ENCODE assay signal across 21 mouse cellular contexts in genomic region chr2:45814741-45815140, GRCm38 (mm10).
A peak's percentile ranks its signal among the peaks of the same experiment; 100 is the strongest.
DNase-seq lines count a peak whose midpoint lies in the region; ATAC-seq and TF ChIP-seq lines count a peak whose summit lies in the region.
"Had no signal": no experiment of that assay in that cellular context is flagged by ENCODE, and none has a peak within 500 bp of the region (broad histone marks: within the 10 kb centered on the region; RNA-seq: fewer than 3 reads in every experiment).

No protein-coding gene starts in this region.

- no peaks in the 10 kb centered on the region for H3K9me3 ChIP-seq in MEL (replicated peaks; ENCODE audit: insufficient read depth, low read length)
- no peaks in the 10 kb centered on the region for H3K9me3 ChIP-seq in hindbrain, embryonic 11.5 days (ENCODE audit: control insufficient read depth, low read length)
- H3K9me3 ChIP-seq: G1E had no signal

- H3K4me3 ChIP-seq in MEL (ENCODE audit: control insufficient read depth in 1 of 2, insufficient read depth in 1 of 2, low read depth in 2 of 2, low read length in 2 of 2) = no peak overlapping the region
- no peak overlapping the region for H3K4me3 ChIP-seq in hindbrain, embryonic 11.5 days (ENCODE audit: low read depth, low read length)

- ATAC-seq in hindbrain, embryonic 11.5 days (ENCODE audit: low FRiP score) = no peak
- ATAC-seq: activated CD4-positive, CD25-positive, alpha-beta regulatory T cell, adult 4 months; CD4-positive, CD25-positive, alpha-beta regulatory T cell, adult 4 months; Patski had no signal

- DNase-seq in 416B (ENCODE audit: low read depth) (peak; percentile 42), MEL (ENCODE audit: low read depth, low spot score) (peak; percentile 13)
- no peak for DNase-seq in left cerebral cortex, postnatal 14 days (ENCODE audit: low spot score in 2 of 2)
- no peak for DNase-seq in hindbrain, embryonic 11.5 days (ENCODE audit: low spot score)
- DNase-seq: adrenal gland, adult 2 months; adrenal gland, adult 8-10 months; adrenal gland, postnatal 10 days; adrenal gland, postnatal 14 days; adrenal gland, postnatal 25 days; adrenal gland, postnatal 36 days; B cell, adult 2 months; cerebellum, adult 11 months; cerebellum, adult 11-12 months; cerebellum, adult 18-20 months; cerebellum, adult 2 months; cerebellum, adult 8-10 months had no signal

- intact Hi-C loops in left cerebral cortex, postnatal 14 days (cut with DNase I) = no loop called here

- H3K36me3 ChIP-seq in MEL (ENCODE audit: control insufficient read depth in 1 of 2, insufficient read depth in 2 of 2, low read length in 2 of 2) = peaks cover 0 to 3% of the 10 kb centered on the region in 2 experiments; a peak in 1 of 4 replicates
- no peaks in the 10 kb centered on the region for H3K36me3 ChIP-seq in hindbrain, embryonic 11.5 days (ENCODE audit: control insufficient read depth, insufficient read depth, low read length)
- H3K36me3 ChIP-seq: G1E had no signal

- H3K27me3 ChIP-seq in MEL (ENCODE audit: control insufficient read depth in 1 of 2, insufficient read depth in 2 of 2, low read length in 2 of 2) = no peaks in the 10 kb centered on the region
- no peaks in the 10 kb centered on the region for H3K27me3 ChIP-seq in hindbrain, embryonic 11.5 days (ENCODE audit: control insufficient read depth, insufficient read depth, low read length)
- H3K27me3 ChIP-seq: CH12.LX, Patski had no signal

- no peaks in the 10 kb centered on the region for H3K79me2 ChIP-seq in MEL (ENCODE audit: control insufficient read depth, insufficient read depth, low read length, poor library complexity)

- TF ChIP-seq EP300 in MEL (IDR thresholded peaks at IDR 0.05; ENCODE audit: low read depth in 1 of 2, low read length in 2 of 2) = peak; percentile 57 to 76

- no peak overlapping the region for H3K9ac ChIP-seq in MEL (ENCODE audit: control insufficient read depth, low read depth, low read length, poor library complexity, severe bottlenecking)
- no peak overlapping the region for H3K9ac ChIP-seq in hindbrain, embryonic 11.5 days (ENCODE audit: low read depth, low read length)

- 89% methylated on average over 4 of the region's 4 CpGs for WGBS in hindbrain, embryonic 11.5 days

- no peaks in the 10 kb centered on the region for H3K4me1 ChIP-seq in MEL (ENCODE audit: control insufficient read depth in 1 of 2, insufficient read depth in 2 of 2, low read length in 2 of 2)
- no peaks in the 10 kb centered on the region for H3K4me1 ChIP-seq in hindbrain, embryonic 11.5 days (replicated peaks; ENCODE audit: control insufficient read depth, insufficient read depth, low read length)

- TF ChIP-seq CTCF in MEL (IDR thresholded peaks at IDR 0.05 in 2 of 3, conservative IDR thresholded peaks at IDR 0.05 in 1 of 3; ENCODE audit: control insufficient read depth in 1 of 3, insufficient read depth in 1 of 3, low read depth in 2 of 3, low read length in 3 of 3, poor library complexity in 1 of 3, severe bottlenecking in 1 of 3) = no peak

- H3K27ac ChIP-seq in MEL (ENCODE audit: control insufficient read depth, low read depth, low read length) = no peak overlapping the region
- H3K27ac ChIP-seq in hindbrain, embryonic 11.5 days (ENCODE audit: low read depth, low read length) = no peak overlapping the region

- TF ChIP-seq RAD21 in MEL (IDR thresholded peaks at IDR 0.05; ENCODE audit: low read depth, low read length) = no peak

- no peak overlapping the region for H3K4me2 ChIP-seq in hindbrain, embryonic 11.5 days (replicated peaks; ENCODE audit: low read depth, low read length)

- no peak for TF ChIP-seq POLR2A in MEL (IDR thresholded peaks at IDR 0.05; ENCODE audit: control insufficient read depth in 1 of 2, insufficient read depth in 1 of 2, low read depth in 1 of 2, low read length in 2 of 2, poor library complexity in 1 of 2)

TF ChIP-seq in MEL, 35 proteins besides CTCF, POLR2A, EP300 and RAD21:
- TF ChIP-seq BHLHE40 (IDR thresholded peaks at IDR 0.05; ENCODE audit: borderline replicate concordance, low read depth, low read length) (0 out of 2 replicates have a peak, but pooled peaks have one; percentile 17), USF1 (IDR thresholded peaks at IDR 0.05; ENCODE audit: low read depth, low read length) (peak; percentile 81), MAX (IDR thresholded peaks at IDR 0.05; ENCODE audit: low read length) (peak; percentile 72), SMC3 (IDR thresholded peaks at IDR 0.05; ENCODE audit: low read depth, low read length) (no peak), NRF1 (IDR thresholded peaks at IDR 0.05; ENCODE audit: insufficient read depth, low read depth, low read length, poor library complexity, severe bottlenecking) (no peak), POLR2AphosphoS5 (IDR thresholded peaks at IDR 0.05; ENCODE audit: borderline replicate concordance, low read depth, low read length) (no peak), SIN3A (IDR thresholded peaks at IDR 0.05; ENCODE audit: low read length) (no peak), ZNF384 (IDR thresholded peaks at IDR 0.05; ENCODE audit: low read depth, low read length) (peak; percentile 45; the same call in 1 of the 2 replicates), MYB (IDR thresholded peaks at IDR 0.05; ENCODE audit: low read depth, low read length) (peak; percentile 68), ZMIZ1 (IDR thresholded peaks at IDR 0.05; ENCODE audit: low read depth, low read length) (no peak), USF2 (IDR thresholded peaks at IDR 0.05; ENCODE audit: borderline replicate concordance in 1 of 2, insufficient read depth in 1 of 2, low read depth in 1 of 2, low read length in 2 of 2) (0 out of 4 replicates have a peak, but pooled peaks of 1 of the 2 experiments have one; percentile 33), GATA1 (IDR thresholded peaks at IDR 0.05; ENCODE audit: low read depth, low read length) (0 out of 2 replicates have a peak, but pooled peaks have one; percentile 11), MYC (IDR thresholded peaks at IDR 0.05; ENCODE audit: low read depth, low read length) (peak; percentile 47; the same call in 1 of the 2 replicates), KAT2A (conservative IDR thresholded peaks at IDR 0.05; ENCODE audit: low read depth, low read length) (no peak)

Comparison
In these comparisons a context has a peak if more than half of its experiments do, and no peak if none do; other contexts are left out.
1. DNase-seq: peak in 416B (single experiment) and MEL (single experiment); none in left cerebral cortex, postnatal 14 days (0 of 2) and hindbrain, embryonic 11.5 days (single experiment).